Mouse (Mus musculus): ENCODE data around the gene Jsrp1. TPM values are rescaled to one million over a fixed set of nuclear protein-coding genes. Genes with fewer than 3 reads are reported as not detected.

Jsrp1 gene
- polyA plus RNA-seq, 1 experiment from 2014 or later, result 0.65 TPM

DNA sequence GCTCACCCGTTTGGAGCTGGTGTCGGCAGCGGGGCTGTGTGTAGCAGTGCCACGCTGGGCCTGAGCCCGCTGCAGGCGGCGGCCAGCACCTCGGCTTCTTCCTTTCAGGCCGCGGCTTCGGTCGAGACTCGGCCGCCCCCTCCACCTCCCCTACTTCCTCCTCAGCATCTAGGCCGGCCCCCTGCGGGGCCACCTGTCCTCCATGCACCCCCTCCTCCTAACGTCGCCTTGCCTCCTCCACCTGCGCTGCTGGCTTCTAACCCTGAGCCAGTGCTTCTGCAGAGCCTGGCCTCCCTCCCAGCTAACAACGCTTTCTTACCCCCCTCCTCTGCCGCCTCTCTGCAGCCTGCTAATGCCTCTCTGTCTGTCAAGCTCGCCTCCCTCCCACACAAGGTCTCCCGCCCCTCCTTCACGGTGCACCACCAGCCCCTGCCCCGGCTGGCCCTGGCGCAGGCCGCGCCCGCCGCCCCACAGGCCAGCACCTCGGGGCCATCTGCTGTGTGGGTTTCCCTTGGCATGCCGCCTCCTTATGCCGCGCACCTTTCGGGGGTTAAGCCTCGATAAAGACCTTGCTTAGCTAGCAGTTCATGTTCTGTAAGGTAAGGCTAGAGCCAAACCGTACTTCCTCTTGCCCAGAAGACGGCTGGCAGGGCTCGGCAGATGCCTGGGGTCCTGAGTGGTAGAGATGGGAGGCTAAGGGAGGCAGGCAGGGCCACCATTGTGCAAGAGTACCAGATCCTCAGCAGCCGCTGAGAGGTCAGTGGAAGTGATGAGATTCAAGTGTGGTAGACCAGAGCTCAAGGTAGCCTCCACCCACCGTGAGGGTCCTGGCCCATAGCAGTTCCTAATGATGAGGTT, 20.9 kb downstream of the Jsrp1 start:
- WGBS, result 75% methylated on average over 41 of the region's 41 CpGs

DNA sequence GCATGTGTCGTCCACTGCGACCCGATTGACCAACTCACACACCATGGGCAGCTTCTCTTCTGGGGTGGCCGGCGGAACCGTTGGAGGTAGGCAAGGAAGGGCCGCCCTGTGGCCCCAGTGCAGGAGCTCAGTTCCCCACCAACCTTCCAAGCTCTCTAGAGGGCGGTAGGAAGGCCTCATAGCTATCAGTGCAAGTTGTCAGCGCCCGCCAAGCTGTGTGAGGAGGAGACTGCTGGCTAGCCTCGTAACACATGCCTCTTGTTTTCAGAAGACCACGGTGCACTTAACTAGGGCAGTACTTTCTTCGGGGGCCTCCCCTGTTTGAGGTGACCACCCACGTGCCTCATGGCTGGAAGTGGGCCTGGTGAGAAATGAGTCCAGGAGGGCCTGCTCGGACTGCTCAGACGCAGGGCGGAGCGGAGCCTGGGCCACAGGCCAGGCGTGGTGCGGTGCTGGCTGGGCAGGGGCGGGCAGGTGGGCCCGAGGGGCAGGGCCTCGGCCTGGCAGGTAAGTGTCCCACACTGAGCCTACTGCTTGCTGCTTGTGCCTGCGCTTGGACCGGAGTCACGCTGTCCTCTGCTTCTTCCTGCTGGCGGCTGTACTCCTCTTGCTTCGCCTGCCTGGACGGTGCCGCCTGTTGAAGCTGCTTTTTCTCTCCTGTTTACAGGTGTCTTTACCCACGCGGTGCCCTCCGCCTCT, 21.7 kb downstream of the Jsrp1 start:
- Histone ChIP-seq H3K36me3 (peaks cover 99% of the 10 kb centered on the region), H3K4me3 (0 out of 2 replicates have a peak overlapping the region, but pooled peaks have one; percentile 3), H3K4me1 (replicated peaks) (peaks cover 35% of the 10 kb centered on the region), H3K27ac (peak overlapping the region; percentile 23; the same call in 1 of the 2 replicates), H3K9me3 (no peaks in the 10 kb centered on the region), H3K27me3 (ENCODE audit: insufficient read depth, poor library complexity, severe bottlenecking) (no peaks in the 10 kb centered on the region)
- WGBS, result 84% methylated on average over 33 of the region's 33 CpGs
- no peak for DNase-seq (ENCODE audit: low spot score)

More for the DNA sequence above, 20.9 kb downstream of the Jsrp1 start:
- Histone ChIP-seq H3K9me3 (no peaks in the 10 kb centered on the region), H3K27me3 (ENCODE audit: insufficient read depth, poor library complexity, severe bottlenecking) (no peaks in the 10 kb centered on the region), H3K4me1 (replicated peaks) (peaks cover 43% of the 10 kb centered on the region), H3K27ac (peak overlapping the region; percentile 42; the same call in 1 of the 2 replicates), H3K36me3 (peaks cover 94% of the 10 kb centered on the region), H3K4me3 (0 out of 2 replicates have a peak overlapping the region, but pooled peaks have one; percentile 3)
- no peak for DNase-seq (ENCODE audit: low spot score)

DNA sequence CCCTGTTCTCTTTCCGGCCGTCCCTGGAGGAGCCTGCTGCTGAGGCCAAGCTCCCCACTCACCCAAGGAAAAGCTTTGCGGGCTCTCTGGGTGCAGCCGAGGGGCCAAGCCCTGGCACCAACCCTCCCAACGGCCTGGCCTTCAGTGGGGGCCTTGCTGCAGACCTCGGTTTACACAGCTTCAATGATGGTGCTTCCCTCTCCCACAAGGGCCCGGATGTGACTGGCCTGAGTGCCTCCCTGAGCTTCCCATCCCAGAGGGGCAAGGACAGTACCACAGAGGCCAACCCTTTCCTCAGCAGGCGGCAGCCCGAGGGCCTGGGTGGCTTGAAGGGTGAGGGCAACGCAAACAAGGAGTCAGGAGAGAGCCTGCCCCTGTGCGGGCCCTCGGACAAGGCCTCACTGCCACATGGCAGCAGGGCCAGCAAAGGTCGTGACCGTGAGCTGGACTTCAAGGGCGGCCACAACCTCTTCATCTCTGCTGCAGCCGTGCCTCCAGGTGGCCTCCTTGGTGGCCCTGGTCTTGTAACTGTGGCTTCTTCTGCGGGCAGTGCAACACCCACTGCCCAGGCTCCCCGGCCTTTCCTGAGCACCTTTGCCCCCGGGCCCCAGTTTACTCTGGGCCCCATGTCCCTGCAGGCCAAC, 22.4 kb downstream of the Jsrp1 start:
- peaks cover 99% of the 10 kb centered on the region for H3K36me3 ChIP-seq

DNA sequence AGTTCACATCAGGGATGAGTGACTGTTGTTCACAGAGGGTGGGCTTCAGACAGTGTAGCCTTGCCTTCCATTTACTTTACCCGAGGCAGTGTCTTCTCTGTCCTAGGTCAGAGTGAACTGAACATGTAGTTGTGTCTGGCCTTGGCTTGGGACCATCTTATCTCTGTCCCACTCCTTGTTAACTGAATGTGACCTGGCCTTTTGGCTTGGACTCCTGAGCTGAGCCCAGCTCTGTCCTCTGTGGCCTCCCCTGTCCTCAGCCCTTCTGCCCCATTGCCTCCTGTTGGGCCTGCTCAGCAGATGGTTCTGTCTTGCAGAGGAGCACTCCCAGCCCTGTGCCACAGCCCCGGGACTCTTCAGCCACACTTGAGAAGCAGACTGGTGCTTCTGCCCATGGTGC, 25.8 kb downstream of the Jsrp1 start:
- H3K9me3 ChIP-seq, result no peaks in the 10 kb centered on the region
- H3K36me3 ChIP-seq, result peaks cover 99% of the 10 kb centered on the region
- H3K27ac ChIP-seq, result no peak overlapping the region
- peaks cover 19% of the 10 kb centered on the region; the same call in 1 of the 2 replicates for H3K4me1 ChIP-seq (replicated peaks)
- no peaks in the 10 kb centered on the region for H3K27me3 ChIP-seq (ENCODE audit: insufficient read depth, poor library complexity, severe bottlenecking)
- H3K4me3 ChIP-seq, result no peak overlapping the region
- 90% methylated on average over 2 of the region's 2 CpGs for WGBS
- no peak for DNase-seq (ENCODE audit: low spot score)

More for the DNA sequence above, 22.4 kb downstream of the Jsrp1 start:
- H3K4me1 ChIP-seq (replicated peaks), result peaks cover 27% of the 10 kb centered on the region
- 89% methylated on average over 19 of the region's 19 CpGs for WGBS
- H3K27me3 ChIP-seq (ENCODE audit: insufficient read depth, poor library complexity, severe bottlenecking), result no peaks in the 10 kb centered on the region
- no peak overlapping the region; the same call in 1 of the 2 replicates for H3K27ac ChIP-seq
- no peak for DNase-seq (ENCODE audit: low spot score)
- peak overlapping the region; percentile 12; the same call in 1 of the 2 replicates for H3K4me3 ChIP-seq
- H3K9me3 ChIP-seq, result no peaks in the 10 kb centered on the region

DNA sequence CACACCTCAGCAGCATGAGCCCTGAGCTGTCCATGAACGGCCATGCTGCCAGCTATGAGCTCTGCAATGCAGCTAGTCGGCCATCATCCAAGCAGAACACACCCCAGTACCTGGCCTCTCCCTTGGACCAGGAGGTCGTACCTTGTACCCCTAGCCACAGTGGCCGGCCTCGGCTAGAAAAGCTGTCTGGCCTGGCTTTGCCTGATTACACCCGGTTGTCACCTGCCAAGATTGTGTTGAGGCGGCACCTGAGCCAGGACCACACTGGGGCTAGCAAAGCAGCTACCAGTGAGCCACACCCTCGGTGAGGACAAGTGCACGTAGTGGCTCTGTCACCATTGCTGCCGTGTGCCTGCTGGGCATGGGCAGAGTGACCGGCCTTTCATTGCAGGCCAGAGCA, 27.3 kb downstream of the Jsrp1 start:
- 94% methylated on average over 11 of the region's 11 CpGs for WGBS
- no peak for DNase-seq (ENCODE audit: low spot score)
- no peaks in the 10 kb centered on the region for H3K27me3 ChIP-seq (ENCODE audit: insufficient read depth, poor library complexity, severe bottlenecking)
- H3K9me3 ChIP-seq, result no peaks in the 10 kb centered on the region
- H3K4me1 ChIP-seq (replicated peaks), result peaks cover 6% of the 10 kb centered on the region; the same call in 1 of the 2 replicates
- H3K4me3 ChIP-seq, result no peak overlapping the region
- H3K27ac ChIP-seq, result no peak overlapping the region
- peaks cover 99% of the 10 kb centered on the region for H3K36me3 ChIP-seq

DNA sequence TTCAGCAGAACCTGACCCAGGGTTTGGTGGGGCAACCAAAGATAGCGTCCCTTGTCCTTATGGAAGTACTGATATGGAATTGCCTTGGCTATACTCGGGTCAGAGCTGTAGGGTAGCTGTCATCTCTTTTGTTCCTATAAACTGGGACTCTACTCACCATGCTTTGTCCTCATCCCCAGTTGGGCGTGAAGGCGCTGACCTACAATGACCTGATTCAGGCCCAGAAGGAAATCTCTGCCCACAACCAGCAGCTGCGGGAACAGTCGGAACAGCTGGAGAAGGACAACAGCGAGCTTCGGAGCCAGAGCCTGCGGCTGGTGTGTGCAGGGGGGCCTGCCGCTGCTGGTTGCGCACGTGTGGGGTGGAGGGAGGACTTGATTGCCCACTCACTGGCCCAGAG, 28.4 kb downstream of the Jsrp1 start:
- peak overlapping the region; percentile 6; the same call in 1 of the 2 replicates for H3K27ac ChIP-seq
- peaks cover 6% of the 10 kb centered on the region; the same call in 1 of the 2 replicates for H3K4me1 ChIP-seq (replicated peaks)
- H3K27me3 ChIP-seq (ENCODE audit: insufficient read depth, poor library complexity, severe bottlenecking), result no peaks in the 10 kb centered on the region
- no peaks in the 10 kb centered on the region for H3K9me3 ChIP-seq
- peaks cover 99% of the 10 kb centered on the region for H3K36me3 ChIP-seq
- 63% methylated on average over 12 of the region's 12 CpGs for WGBS
- no peak overlapping the region for H3K4me3 ChIP-seq
- no peak for DNase-seq (ENCODE audit: low spot score)

DNA sequence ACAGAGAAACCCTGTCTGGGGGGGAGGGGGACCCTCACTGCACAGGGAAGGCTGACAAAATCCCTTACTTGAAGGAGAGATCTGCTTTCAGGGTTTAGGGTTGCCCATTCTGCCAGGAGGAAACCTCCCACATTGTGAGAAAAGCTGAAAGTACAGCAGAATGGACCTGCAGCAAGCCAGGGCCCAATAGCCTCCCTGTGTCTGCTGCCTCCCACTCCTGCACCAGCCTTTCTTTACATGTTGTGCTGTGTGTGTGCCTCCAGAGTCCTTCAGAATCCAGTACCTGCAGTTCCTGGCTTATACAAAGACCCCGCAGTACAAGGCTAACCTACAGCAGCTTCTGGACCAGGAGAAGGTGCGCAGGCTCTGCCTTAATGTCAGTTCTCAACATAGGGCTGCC, 29.0 kb downstream of the Jsrp1 start:
- no peak overlapping the region for H3K4me3 ChIP-seq
- H3K36me3 ChIP-seq, result peaks cover 100% of the 10 kb centered on the region
- 96% methylated on average over 2 of the region's 2 CpGs for WGBS
- peaks cover 6% of the 10 kb centered on the region; the same call in 1 of the 2 replicates for H3K4me1 ChIP-seq (replicated peaks)
- peak overlapping the region; percentile 6; the same call in 1 of the 2 replicates for H3K27ac ChIP-seq
- no peak for DNase-seq (ENCODE audit: low spot score)
- H3K9me3 ChIP-seq, result no peaks in the 10 kb centered on the region
- H3K27me3 ChIP-seq (ENCODE audit: insufficient read depth, poor library complexity, severe bottlenecking), result no peaks in the 10 kb centered on the region

DNA sequence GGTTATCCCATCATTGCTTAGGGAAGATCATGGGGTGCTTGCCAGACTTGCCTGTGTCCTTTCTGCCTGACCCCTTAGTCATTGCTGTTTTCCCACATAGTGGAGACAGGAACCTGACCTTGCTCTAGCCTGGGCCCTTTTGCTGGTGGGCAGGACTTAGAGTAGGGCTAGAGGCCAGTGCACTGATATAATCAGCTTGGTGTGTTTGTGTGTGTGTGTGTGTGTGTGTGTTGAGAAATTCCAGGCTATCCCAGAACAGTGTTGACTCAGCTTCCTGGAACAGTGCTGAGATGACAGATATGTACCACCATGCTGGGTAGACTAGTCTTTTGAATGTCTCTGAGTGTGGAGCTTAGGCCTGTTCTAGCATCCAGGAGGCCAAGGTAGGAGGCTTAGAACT, 33.7 kb downstream of the Jsrp1 start:
- no peak for DNase-seq (ENCODE audit: low spot score)
- Histone ChIP-seq H3K4me3 (no peak overlapping the region), H3K27ac (no peak overlapping the region), H3K4me1 (replicated peaks) (peaks cover 5% of the 10 kb centered on the region), H3K9me3 (no peaks in the 10 kb centered on the region), H3K27me3 (ENCODE audit: insufficient read depth, poor library complexity, severe bottlenecking) (no peaks in the 10 kb centered on the region), H3K36me3 (peaks cover 100% of the 10 kb centered on the region)

DNA sequence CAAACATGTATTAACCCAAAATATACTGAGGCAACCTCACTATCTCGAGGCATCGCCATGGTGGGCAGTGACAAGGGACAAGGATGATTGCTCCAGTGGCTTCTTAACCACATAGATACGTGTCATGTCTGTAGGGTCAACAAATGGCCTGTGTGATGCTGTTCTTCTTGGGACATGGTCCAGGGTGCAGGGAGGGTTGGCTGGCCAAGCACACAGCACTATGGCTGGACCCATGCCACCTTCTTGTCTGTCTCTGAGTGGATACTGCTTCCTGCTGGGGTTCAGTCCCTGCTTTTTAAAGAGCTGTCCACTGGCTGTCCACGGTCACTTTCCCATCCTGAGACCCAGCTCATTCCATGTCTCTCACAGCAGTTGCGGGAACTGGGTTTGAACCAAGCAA, 36.2 kb downstream of the Jsrp1 start:
- 93% methylated on average over 5 of the region's 5 CpGs for WGBS

DNA sequence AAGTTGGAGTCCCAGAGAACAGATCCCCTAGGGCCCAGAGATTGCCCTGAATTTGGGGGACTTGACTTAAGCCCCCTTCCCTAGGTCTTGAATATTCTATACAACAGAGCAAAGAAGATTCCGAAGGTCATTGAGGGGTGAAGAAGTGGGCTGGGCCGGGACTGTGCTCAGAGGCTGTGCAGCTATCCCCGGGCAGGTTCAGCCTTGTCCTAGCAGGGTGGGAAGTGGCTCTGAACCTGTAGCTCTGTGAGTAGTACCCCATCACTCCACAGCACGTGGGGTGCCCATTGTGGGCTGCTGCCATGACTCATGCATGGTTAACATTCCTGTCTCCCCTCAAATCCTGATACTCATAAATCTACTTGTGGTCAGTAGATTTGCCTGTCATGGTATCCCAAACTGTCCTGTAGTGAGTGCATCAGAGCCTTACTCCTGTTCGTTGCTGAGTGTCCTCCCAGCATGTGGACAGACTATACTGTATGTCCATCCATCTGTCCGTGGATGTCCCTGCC, 36.9 kb downstream of the Jsrp1 start:
- peaks cover 100% of the 10 kb centered on the region for H3K36me3 ChIP-seq
- H3K27ac ChIP-seq, result no peak overlapping the region
- H3K4me1 ChIP-seq (replicated peaks), result peaks cover 8% of the 10 kb centered on the region; the same call in 1 of the 2 replicates
- H3K27me3 ChIP-seq (ENCODE audit: insufficient read depth, poor library complexity, severe bottlenecking), result no peaks in the 10 kb centered on the region
- DNase-seq (ENCODE audit: low spot score), result no peak
- no peak overlapping the region for H3K4me3 ChIP-seq
- H3K9me3 ChIP-seq, result no peaks in the 10 kb centered on the region
- 87% methylated on average over 6 of the region's 6 CpGs for WGBS

More for the DNA sequence above, 36.2 kb downstream of the Jsrp1 start:
- Histone ChIP-seq H3K4me3 (no peak overlapping the region), H3K27me3 (ENCODE audit: insufficient read depth, poor library complexity, severe bottlenecking) (no peaks in the 10 kb centered on the region), H3K27ac (no peak overlapping the region), H3K9me3 (no peaks in the 10 kb centered on the region), H3K36me3 (peaks cover 100% of the 10 kb centered on the region), H3K4me1 (replicated peaks) (peaks cover 8% of the 10 kb centered on the region; the same call in 1 of the 2 replicates)
- no peak for DNase-seq (ENCODE audit: low spot score)

DNA sequence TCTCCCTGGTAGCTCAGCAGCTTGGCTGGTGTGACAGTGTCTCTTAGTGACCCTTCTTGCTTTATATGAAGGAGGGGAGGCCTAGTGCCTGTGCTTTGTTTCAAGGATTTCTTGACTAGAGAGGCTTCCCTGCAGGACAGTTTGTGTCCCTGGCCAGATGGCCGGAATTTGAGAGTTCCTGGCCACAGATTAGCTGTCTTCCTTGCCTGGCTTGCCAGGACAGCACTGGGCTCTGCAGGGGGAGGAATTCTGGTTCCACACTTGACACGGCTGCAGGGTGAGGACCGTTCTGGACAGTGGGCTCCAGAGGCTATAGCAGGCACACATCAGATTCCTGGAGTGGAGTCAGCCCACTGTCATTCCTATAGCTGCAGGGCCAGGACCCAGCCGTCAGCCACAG, 37.6 kb downstream of the Jsrp1 start:
- Histone ChIP-seq H3K4me1 (replicated peaks) (peaks cover 8% of the 10 kb centered on the region; the same call in 1 of the 2 replicates), H3K9me3 (no peaks in the 10 kb centered on the region), H3K27me3 (ENCODE audit: insufficient read depth, poor library complexity, severe bottlenecking) (no peaks in the 10 kb centered on the region), H3K4me3 (no peak overlapping the region), H3K27ac (no peak overlapping the region), H3K36me3 (peaks cover 100% of the 10 kb centered on the region)
- WGBS, result 89% methylated on average over 4 of the region's 4 CpGs
- no peak for DNase-seq (ENCODE audit: low spot score)

DNA sequence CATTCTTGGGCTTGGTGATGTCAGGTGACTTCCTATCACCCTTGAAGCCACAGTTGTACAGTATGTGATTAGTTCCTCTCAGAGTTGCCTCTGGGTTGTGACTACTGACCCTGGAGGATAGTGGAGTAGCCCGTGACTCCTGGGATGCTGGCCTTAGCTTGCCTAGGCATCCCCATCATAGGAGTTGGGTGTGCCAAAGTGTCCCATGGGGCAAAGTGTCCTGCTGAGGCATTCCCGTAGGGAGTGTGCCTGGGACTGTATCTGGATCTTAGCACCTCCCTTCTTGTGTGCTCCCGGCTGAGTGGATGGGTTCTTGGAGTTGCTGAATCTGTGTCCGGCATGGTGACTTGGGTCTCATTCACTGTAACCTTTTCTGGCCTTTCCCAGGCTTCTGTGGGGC, 38.3 kb downstream of the Jsrp1 start:
- DNase-seq (ENCODE audit: low spot score), result no peak
- WGBS, result 91% methylated on average over 4 of the region's 4 CpGs
- Histone ChIP-seq H3K36me3 (peaks cover 100% of the 10 kb centered on the region), H3K9me3 (no peaks in the 10 kb centered on the region), H3K4me1 (replicated peaks) (peaks cover 8% of the 10 kb centered on the region; the same call in 1 of the 2 replicates), H3K27me3 (ENCODE audit: insufficient read depth, poor library complexity, severe bottlenecking) (no peaks in the 10 kb centered on the region), H3K4me3 (no peak overlapping the region), H3K27ac (no peak overlapping the region)
